Mouse (Mus musculus): ENCODE measurements around the gene Zfp827. TPM values are rescaled to one million over a fixed set of nuclear protein-coding genes. Genes with fewer than 3 reads are reported as not detected.

Zfp827 gene
- polyA plus RNA-seq, 1 experiment, result 28.8 TPM

- no peak overlapping the region for H3K4me3 ChIP-seq (ENCODE audit: insufficient read depth, low read length)
- peak overlapping the region; percentile 63 for H3K27ac ChIP-seq (ENCODE audit: insufficient read depth, low read length)
- H3K4me1 ChIP-seq (ENCODE audit: control insufficient read depth, insufficient read depth, low read length), result peaks cover 10% of the 10 kb centered on the region
- no peak for TF ChIP-seq CTCF (IDR thresholded peaks at IDR 0.05; ENCODE audit: borderline replicate concordance, insufficient read depth, low read length)
- TF ChIP-seq POLR2A (IDR thresholded peaks at IDR 0.05; ENCODE audit: low read depth, low read length), result no peak
Observed at GRCm38 (mm10) chr8:79059361-79059760, 31.1 kb downstream of the Zfp827 start.

- peak overlapping the region; percentile 63 for H3K27ac ChIP-seq (ENCODE audit: insufficient read depth, low read length)
Observed at GRCm38 (mm10) chr8:79060013-79060609, 31.9 kb downstream of the Zfp827 start.

DNA sequence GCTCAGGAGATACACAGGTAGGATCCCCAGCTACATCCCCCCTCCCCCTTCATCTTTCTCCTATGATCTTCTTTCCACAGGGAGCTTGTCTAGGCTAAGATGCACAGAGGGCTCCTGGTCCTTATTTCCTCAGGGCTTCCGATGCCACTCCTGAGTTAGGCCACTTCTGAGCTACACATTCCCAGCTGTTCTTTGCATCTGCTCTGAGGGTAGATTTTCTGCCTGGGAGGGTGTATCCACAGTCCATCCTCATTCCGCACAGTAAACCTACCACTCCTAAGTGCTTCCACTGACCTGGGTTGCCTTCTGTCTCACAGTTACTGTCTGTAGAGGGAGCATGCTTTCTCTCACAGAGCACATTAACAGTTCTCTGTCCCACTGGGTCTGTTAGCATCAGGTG, 37.7 kb downstream of the Zfp827 start:
- peaks cover 10% of the 10 kb centered on the region for H3K4me1 ChIP-seq (ENCODE audit: control insufficient read depth, insufficient read depth, low read length)
- no peak overlapping the region for H3K4me3 ChIP-seq (ENCODE audit: insufficient read depth, low read length)
- H3K27ac ChIP-seq (ENCODE audit: insufficient read depth, low read length), result no peak overlapping the region
- TF ChIP-seq CTCF (IDR thresholded peaks at IDR 0.05; ENCODE audit: borderline replicate concordance, insufficient read depth, low read length) (no peak), POLR2A (IDR thresholded peaks at IDR 0.05; ENCODE audit: low read depth, low read length) (no peak)

More at GRCm38 (mm10) chr8:79060013-79060609, 31.9 kb downstream of the Zfp827 start:
- no peak for TF ChIP-seq POLR2A (IDR thresholded peaks at IDR 0.05; ENCODE audit: low read depth, low read length)
- no peak for TF ChIP-seq CTCF (IDR thresholded peaks at IDR 0.05; ENCODE audit: borderline replicate concordance, insufficient read depth, low read length)
- H3K4me3 ChIP-seq (ENCODE audit: insufficient read depth, low read length), result no peak overlapping the region
- H3K4me1 ChIP-seq (ENCODE audit: control insufficient read depth, insufficient read depth, low read length), result peaks cover 10% of the 10 kb centered on the region

DNA sequence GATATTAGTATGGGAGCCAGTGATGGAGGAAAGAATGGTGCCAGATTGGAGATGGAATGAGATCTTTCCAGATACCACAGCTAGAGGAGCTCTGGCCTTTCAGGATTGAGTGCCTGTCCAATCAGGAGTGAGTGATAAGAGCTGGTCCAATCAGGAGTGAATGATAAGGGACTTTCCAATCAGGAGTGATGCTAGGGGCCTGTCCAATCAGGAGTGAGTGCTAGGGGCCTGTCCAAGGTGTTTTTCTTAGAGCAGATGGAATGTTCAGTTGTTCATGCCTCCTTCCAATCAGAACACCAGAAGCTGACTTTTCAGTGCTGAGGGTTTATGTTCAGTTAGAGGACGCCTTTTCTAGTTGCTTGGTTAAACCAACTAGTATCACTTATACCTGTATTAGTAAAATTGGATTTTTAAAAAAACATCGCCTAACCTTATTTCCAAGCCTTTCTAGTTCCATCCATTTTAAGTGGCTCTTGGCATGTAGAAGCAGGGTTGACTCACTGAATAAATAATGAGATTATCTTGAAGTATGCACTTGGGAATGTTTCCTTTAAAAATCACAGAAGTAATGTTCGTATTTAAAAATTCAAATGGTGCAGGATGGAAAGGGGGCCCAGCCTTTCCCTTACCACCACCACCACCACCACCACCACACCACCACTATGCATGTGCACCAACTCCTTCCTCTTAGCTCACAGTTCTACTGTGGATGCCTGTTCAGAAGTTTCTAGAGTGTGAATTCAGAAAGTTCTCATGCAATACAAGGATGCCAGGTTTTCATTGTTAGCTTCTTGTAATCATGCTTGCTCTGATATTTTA, 39.8 kb downstream of the Zfp827 start:
- Histone ChIP-seq H3K4me3 (ENCODE audit: insufficient read depth, low read length) (no peak overlapping the region), H3K4me1 (ENCODE audit: control insufficient read depth, insufficient read depth, low read length) (peaks cover 10% of the 10 kb centered on the region), H3K27ac (ENCODE audit: insufficient read depth, low read length) (peak overlapping the region; percentile 69)
- TF ChIP-seq CTCF (IDR thresholded peaks at IDR 0.05; ENCODE audit: borderline replicate concordance, insufficient read depth, low read length) (no peak), POLR2A (IDR thresholded peaks at IDR 0.05; ENCODE audit: low read depth, low read length) (no peak)

DNA sequence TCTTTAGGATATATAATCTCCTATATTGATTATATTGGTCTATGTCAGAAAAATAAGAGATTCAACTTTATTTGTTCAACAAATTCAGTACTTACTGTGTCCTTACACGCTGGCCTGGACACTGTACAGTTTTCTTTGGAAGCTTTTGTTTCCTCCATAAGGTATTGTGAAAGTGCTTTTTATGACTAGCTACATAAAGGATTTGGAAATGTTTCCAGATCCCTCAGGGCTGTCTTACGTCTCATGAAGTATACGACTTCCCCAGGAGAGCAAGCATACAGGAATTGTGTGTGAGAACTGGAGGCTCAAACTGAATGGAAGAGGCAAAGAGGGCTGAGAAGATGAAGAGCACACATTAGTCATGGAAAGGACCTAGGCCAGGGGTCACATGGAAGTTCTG, 45.1 kb downstream of the Zfp827 start:
- TF ChIP-seq POLR2A (IDR thresholded peaks at IDR 0.05; ENCODE audit: low read depth, low read length), result no peak
- no peak for TF ChIP-seq CTCF (IDR thresholded peaks at IDR 0.05; ENCODE audit: borderline replicate concordance, insufficient read depth, low read length)
- peak overlapping the region; percentile 12 for H3K27ac ChIP-seq (ENCODE audit: insufficient read depth, low read length)
- no peak overlapping the region for H3K4me3 ChIP-seq (ENCODE audit: insufficient read depth, low read length)

DNA sequence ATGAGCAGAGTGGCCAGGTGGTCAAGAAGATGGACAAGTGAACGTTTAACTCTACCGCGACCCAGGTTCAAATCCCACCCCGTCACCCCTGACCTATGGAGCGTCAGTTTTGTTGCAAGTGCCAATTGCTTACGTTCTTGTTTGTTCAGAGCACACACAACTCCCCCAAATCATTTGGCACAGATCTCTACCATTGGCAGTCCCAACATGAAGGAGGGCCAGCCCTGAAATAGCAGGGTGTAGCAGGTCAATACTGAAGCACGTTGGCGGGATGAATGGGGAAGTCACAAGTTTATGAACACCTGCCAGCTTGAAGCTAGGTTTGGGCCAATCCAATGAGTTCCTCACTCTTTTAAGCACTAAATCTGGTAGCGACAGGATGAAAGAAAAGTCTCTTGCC, 46.7 kb downstream of the Zfp827 start:
- TF ChIP-seq CTCF (IDR thresholded peaks at IDR 0.05; ENCODE audit: borderline replicate concordance, insufficient read depth, low read length) (no peak), POLR2A (IDR thresholded peaks at IDR 0.05; ENCODE audit: low read depth, low read length) (no peak)
- Histone ChIP-seq H3K4me1 (ENCODE audit: control insufficient read depth, insufficient read depth, low read length) (peaks cover 6% of the 10 kb centered on the region; the same call in 1 of the 2 replicates), H3K27ac (ENCODE audit: insufficient read depth, low read length) (no peak overlapping the region), H3K4me3 (ENCODE audit: insufficient read depth, low read length) (no peak overlapping the region)

More for the DNA sequence above, 45.1 kb downstream of the Zfp827 start:
- H3K4me1 ChIP-seq (ENCODE audit: control insufficient read depth, insufficient read depth, low read length), result peaks cover 5% of the 10 kb centered on the region

GRCm38 (mm10) chr8:79077256-79077655, 49.0 kb downstream of the Zfp827 start:
- Histone ChIP-seq H3K27ac (ENCODE audit: insufficient read depth, low read length) (no peak overlapping the region), H3K4me3 (ENCODE audit: insufficient read depth, low read length) (no peak overlapping the region), H3K4me1 (ENCODE audit: control insufficient read depth, insufficient read depth, low read length) (peaks cover 8% of the 10 kb centered on the region; the same call in 1 of the 2 replicates)
- TF ChIP-seq CTCF (IDR thresholded peaks at IDR 0.05; ENCODE audit: borderline replicate concordance, insufficient read depth, low read length) (no peak), POLR2A (IDR thresholded peaks at IDR 0.05; ENCODE audit: low read depth, low read length) (no peak)

DNA sequence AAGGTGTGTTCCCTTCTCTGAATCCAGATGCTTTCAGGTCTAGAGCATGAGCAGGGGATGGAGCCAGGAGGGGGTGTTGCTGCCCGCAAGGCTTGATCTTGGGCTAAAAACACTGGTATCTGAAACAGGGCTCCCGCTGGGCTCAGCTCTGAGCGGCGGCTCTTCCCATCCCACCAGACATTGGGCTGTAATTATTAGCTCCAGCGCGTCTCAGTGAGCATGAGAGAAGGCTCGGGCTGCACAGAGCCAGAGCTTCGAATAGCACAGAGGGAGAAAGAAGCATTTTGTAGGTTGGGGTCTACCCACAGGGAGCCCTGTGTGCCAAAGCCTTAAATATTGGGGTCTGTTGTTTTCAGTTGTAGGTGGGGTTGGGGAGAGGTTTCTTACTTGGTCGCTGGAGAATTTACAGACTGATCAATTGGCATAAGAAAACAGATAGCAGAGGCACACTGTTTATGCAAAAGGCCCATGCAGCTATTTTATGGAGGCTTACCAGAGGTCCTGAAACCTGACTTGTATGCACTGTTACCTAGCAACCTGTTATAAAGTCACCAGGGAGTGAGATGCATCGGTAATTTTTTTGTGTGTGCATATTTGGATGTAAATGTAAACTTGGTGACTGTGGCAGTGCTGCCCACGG, 50.4 kb downstream of the Zfp827 start:
- TF ChIP-seq CTCF (IDR thresholded peaks at IDR 0.05; ENCODE audit: borderline replicate concordance, insufficient read depth, low read length) (no peak), POLR2A (IDR thresholded peaks at IDR 0.05; ENCODE audit: low read depth, low read length) (no peak)
- Histone ChIP-seq H3K4me3 (ENCODE audit: insufficient read depth, low read length) (no peak overlapping the region), H3K27ac (ENCODE audit: insufficient read depth, low read length) (no peak overlapping the region), H3K4me1 (ENCODE audit: control insufficient read depth, insufficient read depth, low read length) (peaks cover 16% of the 10 kb centered on the region)

DNA sequence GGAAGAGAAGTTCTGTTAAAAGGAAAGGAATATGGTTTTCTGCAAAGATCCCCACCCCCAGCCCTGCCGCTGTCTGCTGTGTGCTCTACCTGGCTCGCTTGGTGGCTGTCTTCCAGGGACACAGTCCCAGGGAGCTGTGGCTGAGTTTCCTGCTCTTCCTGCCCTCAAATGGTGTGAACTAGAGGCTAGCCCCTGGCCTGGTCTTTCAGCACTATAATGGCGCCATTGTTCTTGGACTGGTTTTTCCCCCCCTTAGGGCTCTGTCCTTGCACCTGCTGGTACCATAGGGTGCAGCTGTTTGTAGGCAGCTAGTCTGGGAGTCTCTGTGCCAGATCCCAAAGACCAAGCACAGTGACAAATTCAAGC, 50.9 kb downstream of the Zfp827 start:
- no peak overlapping the region for H3K27ac ChIP-seq (ENCODE audit: insufficient read depth, low read length)
- H3K4me3 ChIP-seq (ENCODE audit: insufficient read depth, low read length), result no peak overlapping the region
- peaks cover 16% of the 10 kb centered on the region for H3K4me1 ChIP-seq (ENCODE audit: control insufficient read depth, insufficient read depth, low read length)
- TF ChIP-seq CTCF (IDR thresholded peaks at IDR 0.05; ENCODE audit: borderline replicate concordance, insufficient read depth, low read length) (no peak), POLR2A (IDR thresholded peaks at IDR 0.05; ENCODE audit: low read depth, low read length) (no peak)

Data from embryonic fibroblast, embryonic 13.5 days (primary cell).